Mouse (Mus musculus): ENCODE data around the gene Smg9. TPM values are rescaled to one million over a fixed set of nuclear protein-coding genes. Genes with fewer than 3 reads are reported as not detected.
"Not testable (repeated sequence)": the region's sequence is repeated elsewhere in the genome, so short reads cannot be mapped to it uniquely, and the experiment has no call there.

Smg9 gene
- total RNA-seq, 2 experiments from 2014 or later = 25.6 to 32.3 TPM

DNA sequence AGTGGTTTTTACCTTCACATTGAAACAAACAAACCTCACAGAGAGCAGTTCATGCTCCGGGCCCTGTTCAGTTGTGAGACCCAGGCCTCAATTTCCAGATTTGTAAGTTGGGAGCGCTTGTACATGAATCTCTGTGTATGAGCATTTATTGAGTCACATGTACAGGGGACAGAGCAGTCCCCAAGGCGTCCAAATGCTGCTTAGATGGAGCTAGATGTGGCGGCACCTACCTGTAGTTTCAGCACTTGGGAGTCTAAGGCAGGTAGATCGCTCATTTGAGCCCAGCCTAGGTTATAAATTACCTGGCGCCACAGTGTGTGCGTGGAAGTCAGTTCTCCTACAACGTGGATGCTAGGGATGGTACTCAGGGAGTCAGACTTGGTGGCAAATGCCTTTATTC, 23.0 kb upstream of the Smg9 start:
- DNase-seq (ENCODE audit: low spot score in 2 of 2) = no peak

DNA sequence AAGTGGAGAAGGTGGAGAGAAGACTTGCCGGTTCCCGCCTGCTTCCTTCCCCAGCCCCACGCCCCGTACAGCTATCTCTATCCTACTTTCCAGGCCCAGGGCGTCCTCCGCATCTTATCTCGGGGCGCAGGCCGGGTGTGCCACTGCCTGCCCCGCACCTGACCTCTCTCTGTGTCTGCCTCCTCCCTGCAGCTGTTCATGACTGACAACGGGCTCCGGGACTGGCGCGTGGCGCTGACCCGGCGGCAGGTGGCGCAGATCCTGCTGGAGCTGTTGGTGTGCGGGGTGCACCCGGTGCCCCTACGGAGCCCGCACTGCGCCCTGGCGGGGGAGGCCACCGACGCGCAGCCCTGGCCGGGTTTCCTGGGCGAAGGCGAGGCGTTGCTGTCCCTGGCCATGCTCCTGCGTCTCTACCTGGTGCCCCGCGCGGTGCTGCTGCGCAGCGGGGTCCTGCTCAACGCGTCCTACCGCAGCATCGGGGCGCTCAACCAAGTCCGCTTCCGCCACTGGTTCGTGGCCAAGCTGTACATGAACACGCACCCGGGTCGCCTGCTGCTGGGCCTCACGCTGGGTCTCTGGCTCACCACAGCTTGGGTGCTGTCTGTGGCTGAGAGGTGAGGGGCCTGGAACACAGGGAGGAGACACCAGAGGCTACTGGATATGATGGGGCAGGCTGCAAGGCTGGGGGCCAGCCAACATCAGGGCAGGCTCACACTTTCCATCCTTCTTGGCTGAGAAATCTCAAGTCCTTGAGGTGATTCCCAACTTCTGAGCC, 22.1 kb upstream of the Smg9 start:
- DNase-seq (ENCODE audit: low spot score in 2 of 2) = no peak

DNA sequence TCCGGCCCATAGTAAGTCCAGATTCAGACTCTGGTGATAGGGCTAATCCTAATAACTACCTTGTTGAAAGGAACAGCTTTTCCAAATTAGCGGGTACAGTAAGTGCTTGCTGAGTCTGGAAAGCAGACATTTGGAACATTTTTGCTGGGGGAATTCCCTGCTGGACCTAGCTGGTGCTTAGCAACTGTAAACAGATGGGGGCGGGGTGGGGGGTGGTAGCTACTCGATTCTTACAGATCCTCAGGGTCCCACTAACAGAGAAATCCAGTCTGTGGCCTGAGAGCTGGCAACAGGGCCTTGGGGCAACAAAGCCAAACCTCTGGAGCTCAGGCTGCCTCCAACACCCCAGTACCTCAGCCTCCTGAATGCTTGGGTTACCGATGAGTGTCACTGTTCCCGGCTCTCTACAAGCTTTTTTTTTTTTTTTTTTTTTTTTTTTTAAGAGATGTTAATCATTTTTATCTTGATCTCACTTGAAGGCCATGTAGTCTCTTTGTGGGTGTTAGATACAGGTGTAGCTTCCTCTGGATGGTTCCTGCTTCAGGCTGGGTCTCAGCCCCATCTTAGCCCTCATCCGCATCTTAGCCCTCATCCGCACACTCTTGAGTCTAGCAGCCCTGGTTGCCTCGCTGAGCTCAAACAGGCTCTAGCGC, 21.2 kb upstream of the Smg9 start:
- DNase-seq (ENCODE audit: low spot score in 2 of 2) = no peak

DNA sequence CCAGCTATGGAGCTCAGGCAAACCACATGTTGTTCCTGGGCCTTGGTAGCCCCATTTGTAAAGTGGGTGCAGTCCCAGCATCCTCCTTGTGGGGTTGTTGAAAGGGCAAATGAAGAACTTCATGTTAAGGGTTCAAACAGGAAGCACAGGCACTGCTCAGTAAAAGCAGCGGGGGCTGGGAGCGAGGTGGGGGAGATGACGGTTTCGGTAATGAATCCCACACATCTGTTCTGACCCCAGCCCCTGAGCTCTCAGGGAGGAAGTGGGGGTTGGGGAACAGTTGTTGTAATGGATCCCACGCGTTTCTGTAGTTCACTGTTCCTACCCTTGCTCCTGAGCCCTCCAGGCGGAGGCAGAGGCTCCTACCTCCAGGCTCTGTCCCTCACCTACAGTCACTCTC, 19.5 kb upstream of the Smg9 start:
- no peak for DNase-seq (ENCODE audit: low spot score in 2 of 2)

DNA sequence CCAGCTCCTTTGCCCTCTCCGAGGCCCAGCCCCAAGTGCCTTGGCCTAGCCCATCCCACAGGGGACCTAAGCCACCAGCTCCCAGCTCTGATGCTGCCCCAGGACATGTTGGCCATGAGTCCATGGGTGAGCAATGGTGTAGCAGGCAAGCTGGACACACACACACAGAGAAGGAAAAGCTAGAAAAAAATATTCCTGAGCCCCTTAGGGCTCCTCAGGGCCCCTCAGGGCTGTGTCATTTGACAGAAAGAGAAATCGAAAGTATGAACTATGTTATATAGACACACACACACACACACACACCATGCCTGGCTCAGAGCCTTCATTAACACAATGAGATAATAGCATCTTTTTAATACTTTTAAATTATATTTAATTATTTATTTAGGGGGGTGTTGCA, 19.0 kb upstream of the Smg9 start:
- no peak for DNase-seq (ENCODE audit: low spot score in 2 of 2)

DNA sequence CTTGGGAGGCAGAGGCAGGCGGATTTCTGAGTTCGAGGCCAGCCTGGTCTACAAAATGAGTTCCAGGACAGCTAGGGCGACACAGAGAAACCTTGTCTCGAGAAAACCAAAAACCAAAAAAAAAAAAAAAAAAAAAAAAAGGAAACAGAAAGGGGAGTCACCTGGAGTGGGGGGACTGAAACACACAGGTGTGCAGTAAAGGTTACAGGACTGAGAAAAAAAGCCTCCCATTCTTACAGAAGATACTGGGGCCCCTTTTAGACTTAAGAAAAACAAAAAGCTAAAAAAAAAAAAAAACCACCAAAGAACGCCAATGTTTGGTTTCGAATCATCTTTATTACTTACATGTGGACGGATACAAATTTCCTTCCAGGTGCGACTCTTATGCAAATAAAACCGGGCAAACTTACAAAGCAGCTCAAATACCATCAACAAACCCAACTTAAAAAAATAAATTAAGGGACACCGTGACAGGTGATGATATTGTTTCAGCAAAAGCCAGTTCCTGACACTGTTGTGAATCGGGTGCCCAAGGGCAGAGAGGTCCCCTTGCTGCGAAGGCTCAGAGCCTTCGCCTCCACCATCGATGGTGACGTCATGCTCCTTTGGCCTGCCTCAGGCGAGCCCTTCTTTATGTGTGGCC, 16.6 kb upstream of the Smg9 start:
- DNase-seq (ENCODE audit: low spot score in 2 of 2) = no peak

DNA sequence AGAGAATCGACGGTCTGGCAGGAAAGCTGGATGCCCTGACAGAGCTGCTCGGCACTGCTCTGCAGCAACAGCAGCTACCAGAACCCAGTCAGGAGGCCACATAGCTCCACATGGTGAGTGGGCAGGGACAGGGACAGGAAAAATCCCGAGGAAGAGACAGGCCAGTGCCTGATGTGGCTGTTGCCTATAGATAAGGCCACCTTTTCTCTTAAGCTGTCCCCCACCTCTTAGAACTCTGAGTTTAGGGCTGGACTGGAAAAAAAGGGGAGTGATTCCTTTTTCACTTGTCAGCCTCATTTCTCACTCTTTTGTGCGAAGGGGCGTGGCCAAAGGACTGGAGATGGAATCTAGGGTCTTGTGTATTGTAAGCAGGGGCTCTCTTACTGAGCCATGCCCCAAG, 15.3 kb upstream of the Smg9 start:
- no peak for DNase-seq (ENCODE audit: low spot score in 2 of 2)

DNA sequence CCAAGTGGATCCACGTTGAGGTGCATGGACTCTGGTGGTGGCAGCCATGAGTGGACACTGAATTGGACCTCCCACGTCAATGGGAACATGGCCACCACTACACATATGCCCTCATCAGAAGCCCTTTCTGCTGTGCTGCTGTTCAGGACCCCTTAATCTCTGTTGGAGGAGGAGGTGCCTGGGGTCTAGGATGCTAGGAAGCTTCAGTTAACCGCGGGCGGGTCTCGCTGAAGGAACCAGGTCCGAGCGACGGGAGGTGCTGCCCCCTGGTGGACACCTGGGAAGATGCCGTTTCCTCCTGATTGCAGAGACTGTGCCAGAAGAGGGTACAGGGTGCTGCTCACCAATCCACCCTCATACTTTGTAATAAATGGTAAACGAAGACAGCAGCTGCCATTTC, 14.6 kb upstream of the Smg9 start:
- DNase-seq (ENCODE audit: low spot score in 2 of 2) = peak in 1 of 2 experiments; percentile 46

DNA sequence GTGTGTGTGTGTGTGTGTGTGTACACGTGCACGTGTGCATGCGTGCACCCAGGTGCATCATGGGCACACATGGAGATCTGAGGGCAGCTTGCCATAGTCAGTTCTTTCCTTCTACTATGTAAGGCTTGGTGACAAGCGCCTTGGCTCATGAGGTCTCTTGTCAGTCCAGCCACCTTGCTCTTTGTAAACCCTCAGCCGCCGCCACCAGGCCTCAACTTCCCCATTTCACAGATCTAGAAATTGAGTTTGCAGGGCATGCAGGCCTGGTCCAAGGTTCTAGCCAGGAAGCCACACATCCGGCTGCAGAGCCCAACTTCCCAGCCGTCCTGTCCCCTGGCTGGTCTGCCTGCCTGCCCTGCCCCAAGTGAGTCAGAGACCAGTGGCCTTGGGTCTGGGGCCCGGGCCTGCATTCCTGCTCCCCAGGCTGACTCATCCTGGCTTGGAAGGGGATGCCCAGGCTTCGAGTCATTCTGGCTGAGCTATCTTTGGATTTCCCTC, 12.3 kb upstream of the Smg9 start:
- peak; percentile 48 to 74 for DNase-seq (ENCODE audit: low spot score in 2 of 2)

DNA sequence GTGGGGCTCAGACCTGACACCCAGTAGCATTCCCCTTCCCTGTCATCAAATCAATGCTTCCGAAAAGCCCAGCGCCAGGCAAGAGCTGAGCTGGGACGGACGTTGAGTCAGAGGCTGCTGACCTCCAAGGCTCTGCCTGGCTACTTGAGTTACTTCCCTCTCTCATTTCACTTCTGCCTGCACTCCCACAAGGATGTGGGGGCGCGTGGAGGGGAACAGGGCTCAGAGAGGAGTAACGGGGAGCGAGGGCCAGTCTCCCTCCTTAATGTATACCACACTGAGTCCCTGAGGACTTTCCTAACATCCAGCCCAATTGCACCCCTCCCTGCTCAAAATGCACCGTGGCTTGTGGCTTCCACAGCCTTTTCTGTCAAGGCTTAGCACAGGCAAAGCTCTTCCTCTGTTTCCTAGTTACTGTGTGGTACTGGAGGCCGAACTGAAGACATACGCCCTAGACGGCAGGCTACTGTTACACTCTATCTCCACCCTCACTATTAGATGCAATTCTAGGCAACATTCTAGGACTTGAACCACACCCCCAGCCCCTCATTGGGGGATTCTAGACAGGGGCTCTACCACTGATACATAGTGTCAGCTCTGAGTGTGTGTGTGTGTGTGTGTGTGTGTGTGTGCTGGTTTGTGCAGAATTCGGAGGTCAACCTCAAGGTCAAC, 9.8 kb upstream of the Smg9 start:
- no peak for DNase-seq (ENCODE audit: low spot score in 2 of 2)

DNA sequence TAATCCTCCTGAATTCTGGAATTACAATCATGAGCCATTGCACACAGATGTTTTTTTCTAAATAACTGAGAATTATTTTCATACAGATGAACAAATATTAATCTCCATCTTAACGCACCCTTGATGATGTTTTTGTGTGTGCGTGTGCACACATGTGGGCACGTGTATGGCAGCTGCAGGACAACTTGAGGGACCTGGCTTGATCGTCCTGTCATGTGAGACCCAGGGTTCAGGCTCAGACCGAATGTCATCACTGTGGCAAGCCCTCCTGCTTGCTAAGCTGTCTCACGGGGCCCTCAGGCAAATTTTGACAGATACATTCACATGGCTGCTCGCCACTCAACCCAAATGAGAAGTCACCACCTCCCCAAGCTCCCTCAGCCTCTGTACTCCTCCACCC, 8.9 kb upstream of the Smg9 start:
- DNase-seq (ENCODE audit: low spot score in 2 of 2) = no peak

DNA sequence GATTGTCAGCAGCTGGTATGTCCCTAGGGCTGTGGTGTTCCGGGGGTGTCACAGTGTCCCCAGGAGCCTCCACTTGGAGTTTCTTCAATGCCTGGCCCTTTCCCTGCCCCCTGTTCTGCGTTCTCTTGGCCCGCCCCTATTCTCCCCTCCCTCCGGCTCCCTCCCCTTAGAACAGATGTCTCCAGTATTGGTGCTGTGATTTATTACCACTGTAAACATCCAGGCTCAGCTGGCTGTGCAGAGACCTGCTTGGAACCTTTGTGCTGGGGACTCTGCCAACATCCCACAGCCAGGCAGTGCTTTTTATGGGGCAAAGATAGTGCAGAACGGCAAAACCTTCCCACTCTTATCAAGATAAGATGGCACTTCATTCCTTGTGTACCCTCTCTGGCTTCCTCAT, 8.3 kb upstream of the Smg9 start:
- no peak for DNase-seq (ENCODE audit: low spot score in 2 of 2)

DNA sequence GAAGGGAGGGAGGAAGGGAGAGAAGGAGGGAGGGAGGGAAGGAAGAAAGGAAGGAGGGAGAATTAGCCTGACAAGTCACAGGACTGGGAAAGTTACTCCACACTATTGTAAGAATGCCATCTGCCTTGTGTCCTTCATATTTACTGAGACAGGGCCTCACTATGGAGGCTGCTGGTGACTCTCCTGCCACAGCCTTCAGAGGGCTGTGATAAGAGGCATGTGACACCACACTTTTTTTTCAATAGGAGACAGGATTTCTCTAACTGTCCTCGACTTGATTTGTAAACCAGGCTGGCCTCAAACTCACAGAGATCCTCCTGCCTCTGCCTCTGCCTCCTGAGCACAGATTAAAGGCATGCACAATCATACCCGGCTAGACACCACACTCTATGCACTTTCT, 7.7 kb upstream of the Smg9 start:
- no peak for DNase-seq (ENCODE audit: low spot score in 2 of 2)

DNA sequence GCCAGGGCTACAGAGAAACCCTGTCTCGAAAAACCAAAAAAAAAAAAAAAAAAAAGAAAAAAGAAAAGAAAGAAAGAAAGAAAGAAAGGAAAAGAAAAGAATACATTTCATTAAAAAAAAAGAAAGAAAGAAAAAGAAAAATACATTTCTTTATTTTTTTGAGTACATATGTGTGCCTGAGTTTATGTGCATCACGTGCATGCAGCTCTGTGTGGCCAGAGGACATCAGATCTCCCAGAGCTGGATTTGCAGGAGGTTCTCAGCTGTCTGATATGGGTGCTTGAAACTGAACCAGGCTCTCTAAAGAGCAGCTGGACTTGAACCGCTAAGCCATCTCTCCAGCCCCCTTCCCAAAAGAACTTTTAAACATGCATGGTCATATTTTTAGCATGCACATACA, 5.4 kb upstream of the Smg9 start:
- no peak for DNase-seq (ENCODE audit: low spot score in 2 of 2)

DNA sequence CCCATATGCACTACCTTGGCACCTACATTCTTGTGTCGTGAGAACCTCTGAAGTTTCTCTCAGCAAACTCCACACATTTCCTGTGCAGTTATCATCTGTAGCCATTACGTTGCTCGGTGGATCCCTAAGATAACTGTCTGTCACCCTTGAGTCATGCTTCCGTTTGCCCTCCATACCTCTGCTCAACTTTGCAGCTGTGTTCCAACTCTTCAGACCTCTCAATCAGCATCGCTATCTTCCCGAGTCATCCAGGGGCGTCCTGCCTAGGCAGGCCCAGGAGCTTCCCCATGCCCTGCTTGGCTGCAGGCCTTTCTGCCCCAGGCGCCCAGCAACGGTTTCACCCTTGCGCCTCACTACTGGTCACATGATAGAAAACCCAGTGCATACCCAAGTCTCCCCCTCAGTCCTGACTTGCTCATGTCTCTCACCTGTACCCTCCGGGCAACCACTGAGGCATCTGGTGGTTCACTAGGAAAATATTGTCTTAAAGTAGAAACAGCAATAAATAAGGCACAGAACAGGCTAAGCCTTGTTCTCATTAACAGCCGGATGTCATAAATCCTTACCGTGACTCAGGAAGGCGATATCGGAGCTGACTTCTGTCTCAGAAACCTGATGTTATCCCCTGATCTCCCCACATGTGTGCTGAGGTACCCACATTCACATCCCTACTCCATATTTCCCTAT, 4.8 kb upstream of the Smg9 start:
- DNase-seq (ENCODE audit: low spot score in 2 of 2) = no peak

DNA sequence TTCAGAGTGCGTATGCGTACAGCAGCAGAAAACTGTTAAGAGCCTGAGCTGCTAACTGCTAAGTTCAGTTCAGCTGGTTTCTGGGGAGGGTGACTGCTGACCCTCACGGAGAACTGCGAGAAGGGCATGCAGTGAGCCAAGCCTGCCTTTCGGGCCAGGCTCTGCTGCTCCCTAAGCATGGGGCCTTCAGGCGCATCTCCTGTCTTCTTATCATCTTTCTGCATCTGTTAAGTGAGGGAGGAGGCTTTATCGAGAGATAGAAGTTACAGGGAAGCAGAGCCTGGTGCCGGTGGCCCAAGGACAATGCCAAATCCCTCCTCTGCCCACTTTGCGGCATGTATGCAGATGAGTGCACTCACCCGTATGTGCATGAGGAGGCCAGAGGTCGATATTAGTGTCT, 2.6 kb upstream of the Smg9 start:
- DNase-seq (ENCODE audit: low spot score in 2 of 2) = no peak

DNA sequence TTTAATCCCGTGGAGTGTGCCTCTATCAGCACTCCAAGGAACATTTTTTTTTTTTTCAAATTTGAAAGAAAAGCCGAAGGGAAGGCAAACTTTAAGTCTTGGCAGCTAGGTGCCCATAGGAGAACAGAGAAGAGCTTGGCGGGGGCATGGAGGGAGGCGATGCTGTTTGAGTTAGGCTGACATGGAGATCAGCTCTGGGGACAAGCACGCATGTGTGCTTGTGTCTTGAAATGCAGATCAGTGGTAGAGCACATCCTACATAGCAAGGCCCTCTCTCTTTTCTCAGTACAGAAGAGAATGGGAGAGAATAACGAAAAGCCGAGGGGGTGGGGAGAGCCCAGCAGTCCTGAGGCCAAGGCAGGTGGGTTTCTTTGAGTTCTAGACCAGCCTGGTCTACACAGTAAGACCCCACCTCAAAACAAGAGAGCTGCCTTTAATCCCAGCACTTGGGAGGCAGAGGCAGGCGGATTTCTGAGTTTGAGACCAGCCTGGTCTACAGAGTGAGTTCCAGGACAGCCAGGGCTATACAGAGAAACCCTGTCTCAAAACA, 980 bp upstream of the Smg9 start:
- DNase-seq (ENCODE audit: low spot score in 2 of 2) = no peak

DNA sequence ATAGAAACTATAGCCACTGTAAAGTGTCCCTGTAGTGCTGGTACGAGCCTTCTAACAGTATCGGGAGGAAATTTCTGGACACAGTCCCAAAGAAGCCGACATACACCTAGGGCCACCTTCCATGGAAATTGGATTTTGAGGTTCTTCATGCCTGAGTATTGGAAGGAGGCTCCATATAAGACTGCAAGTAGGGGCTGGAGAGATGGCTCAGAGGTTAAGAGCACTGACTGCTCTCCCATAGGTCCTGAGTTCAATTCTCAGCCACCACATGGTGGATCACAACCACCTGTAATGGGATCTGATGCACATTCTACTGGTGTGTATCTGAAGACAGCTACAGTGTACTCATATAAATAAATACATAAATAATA, 648 bp downstream of the Smg9 start:
- no peak for DNase-seq (ENCODE audit: low spot score in 2 of 2)

DNA sequence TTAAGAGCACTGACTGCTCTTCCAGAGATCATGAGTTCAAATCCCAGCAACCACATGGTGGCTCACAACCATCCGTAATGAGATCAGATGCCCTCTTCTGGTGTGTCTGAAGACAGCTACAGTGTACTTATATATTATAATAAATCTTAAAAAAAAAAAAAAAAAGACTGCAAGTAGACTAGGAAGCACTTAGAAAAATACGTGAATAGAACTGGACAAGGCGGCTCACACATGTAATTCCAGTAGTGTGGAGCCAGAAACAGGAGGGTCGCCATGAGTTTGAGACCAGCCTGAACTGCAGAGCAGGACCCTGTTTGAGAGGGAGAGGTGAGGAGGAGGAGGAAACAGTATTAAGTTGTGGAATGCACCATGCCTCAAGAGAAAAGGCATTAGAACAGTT, 1.1 kb downstream of the Smg9 start:
- not testable (repeated sequence) for DNase-seq (ENCODE audit: low spot score in 2 of 2)

DNA sequence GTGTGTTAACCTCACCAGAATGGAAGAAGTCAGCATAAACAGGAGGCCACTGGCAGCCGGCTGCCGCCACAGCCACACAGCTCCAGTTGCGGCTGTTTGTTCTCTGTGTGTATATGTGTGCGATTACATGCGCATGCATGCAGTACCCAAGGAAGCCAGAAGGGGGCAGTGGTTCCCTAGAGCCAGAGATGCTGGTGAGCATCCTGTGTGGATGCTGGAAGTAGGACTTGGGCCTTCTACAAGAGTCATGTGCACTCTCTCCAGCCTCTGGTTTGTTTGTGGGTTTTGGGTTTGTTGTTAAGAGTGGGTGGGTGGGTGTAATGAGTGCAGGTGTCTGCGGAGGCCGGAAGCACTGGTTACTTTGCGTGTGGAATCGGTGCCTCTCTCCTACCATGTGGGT, 3.4 kb downstream of the Smg9 start:
- DNase-seq (ENCODE audit: low spot score in 2 of 2) = no peak

DNA sequence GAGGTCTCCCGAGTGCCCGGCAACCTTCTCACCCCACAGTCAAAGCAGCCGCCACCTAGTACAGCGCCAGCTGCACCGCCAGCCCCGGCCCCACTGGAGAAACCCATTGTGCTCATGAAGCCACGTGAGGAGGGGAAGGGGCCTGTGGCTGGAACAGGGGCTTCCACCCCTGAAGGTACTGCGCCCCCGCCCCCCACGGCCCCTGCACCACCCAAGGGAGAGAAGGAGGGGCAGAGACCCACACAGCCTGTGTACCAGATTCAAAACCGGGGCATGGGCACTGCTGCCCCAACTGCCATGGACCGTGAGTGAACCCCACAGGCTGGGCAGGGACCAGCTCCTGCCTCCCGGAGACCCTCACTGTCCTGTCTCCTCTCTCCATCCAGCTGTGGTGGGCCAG, 6.2 kb downstream of the Smg9 start:
- no peak for DNase-seq (ENCODE audit: low spot score in 2 of 2)
